Mouse (Mus musculus): Measurements from ENCODE around the gene Setd1b. TPM values are rescaled to one million over a fixed set of nuclear protein-coding genes. Genes with fewer than 3 reads are reported as not detected.

Gene Setd1b
- total RNA-seq, 2 experiments from 2014 or later, result 31.2 to 39.4 TPM

GRCm38 (mm10) chr5:123148073-123148722 is 6.2 kb downstream of the Setd1b start:
- no peak for TF ChIP-seq CTCF (conservative IDR thresholded peaks at IDR 0.05)
- no peak for DNase-seq (ENCODE audit: low spot score in 2 of 2)
- no peak overlapping the region for H3K4me3 ChIP-seq
- no peak overlapping the region for H3K27ac ChIP-seq

DNA sequence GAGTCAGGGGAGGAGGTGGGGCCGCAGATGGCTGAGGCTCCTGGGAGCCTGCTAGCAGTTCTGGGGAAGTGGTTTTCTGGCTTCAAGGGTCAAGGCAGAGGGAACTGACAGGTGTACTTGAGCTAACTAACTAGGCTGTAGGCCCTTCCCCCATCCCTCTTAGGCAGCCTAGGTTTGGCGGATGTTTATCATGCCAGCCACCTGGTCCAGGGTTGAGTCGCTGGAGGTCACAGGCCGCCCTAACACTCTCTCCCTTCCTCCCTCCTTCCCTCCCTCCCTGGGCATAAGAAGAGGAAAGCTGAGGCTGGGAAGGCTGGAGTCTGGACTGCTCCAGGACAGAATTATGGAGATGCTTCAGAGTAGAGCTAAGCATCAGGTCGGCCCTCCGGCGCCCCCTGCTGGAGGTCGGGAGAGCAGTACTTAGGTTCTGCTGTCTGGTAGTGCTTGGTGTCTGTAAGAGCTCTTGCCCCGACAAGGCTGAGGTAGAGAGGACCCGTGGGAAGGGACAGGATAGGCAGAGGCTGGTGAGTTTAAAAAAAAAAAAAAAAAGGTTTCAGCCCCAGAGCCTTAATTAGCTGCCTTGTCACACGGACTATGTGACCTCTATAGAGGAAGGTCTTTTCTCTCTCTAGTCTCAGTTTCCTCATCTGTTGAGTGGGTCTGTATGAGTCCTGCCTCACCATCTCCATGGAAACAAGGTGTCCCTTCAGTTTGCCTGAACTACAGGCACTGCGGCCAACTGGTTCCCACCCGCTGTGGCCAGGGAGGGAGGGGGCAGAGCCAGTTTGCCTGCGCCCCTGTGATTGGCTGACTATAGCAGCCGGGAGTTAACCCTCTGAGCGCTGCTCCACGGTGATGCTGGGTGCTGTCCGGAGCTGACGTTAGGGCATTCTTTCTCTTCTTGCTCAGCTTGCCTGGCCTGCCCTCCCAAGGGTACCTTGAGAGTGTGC is 7.7 kb downstream of the Setd1b start:
- peak; percentile 88 to 94 for DNase-seq (ENCODE audit: low spot score in 2 of 2)
- peak; percentile 84 for TF ChIP-seq CTCF (conservative IDR thresholded peaks at IDR 0.05)
- peak overlapping the region; percentile 60 for H3K4me3 ChIP-seq
- peak overlapping the region; percentile 49; the same call in 1 of the 2 replicates for H3K27ac ChIP-seq

DNA sequence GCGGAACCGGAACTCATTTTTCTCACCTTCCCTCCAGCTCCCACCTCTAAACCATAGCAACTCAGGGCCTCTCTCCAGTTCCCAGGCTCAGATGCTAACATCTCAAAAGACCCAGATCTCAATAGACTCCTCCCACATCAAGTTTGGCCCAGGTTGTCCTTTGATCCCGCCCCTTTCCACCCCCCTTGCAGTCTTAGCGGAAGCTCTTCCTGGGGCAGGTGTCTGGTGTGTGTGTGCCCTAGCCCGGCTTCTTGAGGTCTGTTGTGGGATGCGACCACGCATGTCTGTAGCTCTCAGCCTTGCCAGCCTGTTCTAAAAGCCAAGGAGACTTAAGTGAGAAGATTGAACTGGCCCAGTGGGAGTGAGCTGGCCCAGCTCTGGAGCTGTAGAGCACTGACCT is 8.6 kb downstream of the Setd1b start:
- Histone ChIP-seq H3K27ac (no peak overlapping the region), H3K4me3 (peak overlapping the region; percentile 60)
- no peak for TF ChIP-seq CTCF (conservative IDR thresholded peaks at IDR 0.05)
- no peak for DNase-seq (ENCODE audit: low spot score in 2 of 2)

GRCm38 (mm10) chr5:123151077-123151476 is 9.1 kb downstream of the Setd1b start:
- TF ChIP-seq CTCF (conservative IDR thresholded peaks at IDR 0.05), result no peak
- DNase-seq (ENCODE audit: low spot score in 2 of 2), result no peak
- Histone ChIP-seq H3K4me3 (peak overlapping the region; percentile 60), H3K27ac (no peak overlapping the region)

GRCm38 (mm10) chr5:123151707-123152362 is 9.8 kb downstream of the Setd1b start:
- H3K27ac ChIP-seq, result no peak overlapping the region
- no peak overlapping the region for H3K4me3 ChIP-seq
- no peak for DNase-seq (ENCODE audit: low spot score in 2 of 2)
- no peak for TF ChIP-seq CTCF (conservative IDR thresholded peaks at IDR 0.05)

DNA sequence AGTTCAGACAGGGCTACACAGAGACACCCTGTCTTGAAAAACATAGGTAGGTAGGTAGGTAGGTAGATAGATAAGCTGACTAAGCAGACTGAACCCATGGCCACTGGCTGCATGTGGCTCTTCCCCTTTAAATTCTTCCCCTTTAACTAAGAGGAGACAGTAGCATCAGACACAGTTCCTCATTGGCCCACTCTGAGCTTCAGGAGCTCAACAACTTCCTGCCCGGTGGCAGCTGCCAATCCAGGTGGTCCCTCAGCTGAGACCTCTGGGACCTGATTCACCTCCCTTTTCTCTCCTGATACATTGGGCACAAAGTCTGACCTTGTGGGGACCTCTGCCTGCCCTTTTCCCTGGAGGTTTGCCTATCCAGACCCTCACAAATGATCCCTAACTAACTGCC is 10.9 kb downstream of the Setd1b start:
- DNase-seq (ENCODE audit: low spot score in 2 of 2), result no peak
- H3K27ac ChIP-seq, result no peak overlapping the region
- TF ChIP-seq CTCF (conservative IDR thresholded peaks at IDR 0.05), result no peak
- no peak overlapping the region for H3K4me3 ChIP-seq

- Histone ChIP-seq H3K4me3 (no peak overlapping the region), H3K27ac (no peak overlapping the region)
- peak; percentile 82 for TF ChIP-seq CTCF (conservative IDR thresholded peaks at IDR 0.05)
- DNase-seq (ENCODE audit: low spot score in 2 of 2), result peak; percentile 71 to 73
These were observed 13.4 kb downstream of the Setd1b start for GRCm38 (mm10) chr5:123155425-123155824.

GRCm38 (mm10) chr5:123156763-123157162 is 14.8 kb downstream of the Setd1b start:
- no peak overlapping the region for H3K4me3 ChIP-seq

GRCm38 (mm10) chr5:123157972-123158371 is 16.0 kb downstream of the Setd1b start:
- no peak for DNase-seq (ENCODE audit: low spot score in 2 of 2)
- no peak for TF ChIP-seq CTCF (conservative IDR thresholded peaks at IDR 0.05)
- H3K27ac ChIP-seq, result no peak overlapping the region
- no peak overlapping the region for H3K4me3 ChIP-seq

More at GRCm38 (mm10) chr5:123156763-123157162, 14.8 kb downstream of the Setd1b start:
- no peak for DNase-seq (ENCODE audit: low spot score in 2 of 2)
- no peak overlapping the region for H3K27ac ChIP-seq
- peak; percentile 74 for TF ChIP-seq CTCF (conservative IDR thresholded peaks at IDR 0.05)

- DNase-seq (ENCODE audit: low spot score in 2 of 2), result no peak
- Histone ChIP-seq H3K4me3 (no peak overlapping the region), H3K27ac (no peak overlapping the region)
- no peak for TF ChIP-seq CTCF (conservative IDR thresholded peaks at IDR 0.05)
These were observed 17.5 kb downstream of the Setd1b start for GRCm38 (mm10) chr5:123159446-123159845.

GRCm38 (mm10) chr5:123159866-123160265 is 17.9 kb downstream of the Setd1b start:
- DNase-seq (ENCODE audit: low spot score in 2 of 2), result no peak
- no peak overlapping the region for H3K4me3 ChIP-seq
- TF ChIP-seq CTCF (conservative IDR thresholded peaks at IDR 0.05), result no peak
- H3K27ac ChIP-seq, result no peak overlapping the region

- TF ChIP-seq CTCF (conservative IDR thresholded peaks at IDR 0.05), result no peak
- no peak overlapping the region for H3K4me3 ChIP-seq
- no peak for DNase-seq (ENCODE audit: low spot score in 2 of 2)
- no peak overlapping the region for H3K27ac ChIP-seq
These were observed 18.3 kb downstream of the Setd1b start for GRCm38 (mm10) chr5:123160341-123160740.

- no peak for DNase-seq (ENCODE audit: low spot score in 2 of 2)
- Histone ChIP-seq H3K27ac (peak overlapping the region; percentile 18; the same call in 1 of the 2 replicates), H3K4me3 (no peak overlapping the region)
- 0 out of 2 replicates have a peak, but pooled peaks have one; percentile 22 for TF ChIP-seq CTCF (conservative IDR thresholded peaks at IDR 0.05)
These were observed 20.9 kb downstream of the Setd1b start for GRCm38 (mm10) chr5:123162942-123163341.
